Mouse (Mus musculus) naive thymus-derived CD4-positive, alpha-beta T cell, adult 2 months (primary cell): ENCODE data around the gene March5.
"Not testable (repeated sequence)": the region's sequence is repeated elsewhere in the genome, so short reads cannot be mapped to it uniquely, and the experiment has no call there.

ENCODE experiments used
- DNase-seq: peaks from one replicate; pipeline ENCODE4 v3.0.0-alpha.2; 2011; ENCODE audit warnings: low read depth

March5 gene

GRCm38 (mm10) chr19:37208986-37209385 lies 1.6 kb downstream of the March5 start:
- DNase-seq, result peak; percentile 12

- DNase-seq, result peak; percentile 24
Measured at GRCm38 (mm10) chr19:37209467-37210128, 2.3 kb downstream of the March5 start.

GRCm38 (mm10) chr19:37210457-37210856 lies 3.1 kb downstream of the March5 start:
- no peak for DNase-seq

GRCm38 (mm10) chr19:37211416-37211815 lies 4.1 kb downstream of the March5 start:
- DNase-seq, result no peak

GRCm38 (mm10) chr19:37214711-37215110 lies 7.4 kb downstream of the March5 start:
- no peak for DNase-seq

- no peak for DNase-seq
Measured at GRCm38 (mm10) chr19:37225197-37225862, 18.0 kb downstream of the March5 start.

GRCm38 (mm10) chr19:37232598-37232997 lies 25.3 kb downstream of the March5 start:
- not testable (repeated sequence) for DNase-seq

GRCm38 (mm10) chr19:37233561-37234539 lies 26.5 kb downstream of the March5 start:
- no peak for DNase-seq

GRCm38 (mm10) chr19:37235818-37236217 lies 28.5 kb downstream of the March5 start:
- no peak for DNase-seq

- no peak for DNase-seq
Measured at GRCm38 (mm10) chr19:37237306-37237705, 30.0 kb downstream of the March5 start.

GRCm38 (mm10) chr19:37237712-37238437 lies 30.5 kb downstream of the March5 start:
- no peak for DNase-seq

GRCm38 (mm10) chr19:37238651-37239050 lies 31.3 kb downstream of the March5 start:
- DNase-seq, result no peak

GRCm38 (mm10) chr19:37239096-37239495 lies 31.8 kb downstream of the March5 start:
- DNase-seq, result peak; percentile 12

GRCm38 (mm10) chr19:37241201-37241600 lies 33.9 kb downstream of the March5 start:
- DNase-seq, result peak; percentile 23

GRCm38 (mm10) chr19:37242707-37243106 lies 35.4 kb downstream of the March5 start:
- DNase-seq, result no peak

GRCm38 (mm10) chr19:37246859-37247258 lies 39.5 kb downstream of the March5 start:
- no peak for DNase-seq

- no peak for DNase-seq
Measured at GRCm38 (mm10) chr19:37248199-37248598, 40.9 kb downstream of the March5 start.

GRCm38 (mm10) chr19:37252104-37252503 lies 44.8 kb downstream of the March5 start:
- no peak for DNase-seq

GRCm38 (mm10) chr19:37255321-37255720 lies 48.0 kb downstream of the March5 start:
- DNase-seq, result no peak

GRCm38 (mm10) chr19:37262389-37262788 lies 55.0 kb downstream of the March5 start:
- DNase-seq, result no peak

- no peak for DNase-seq
Measured at GRCm38 (mm10) chr19:37263566-37263942, 56.2 kb downstream of the March5 start.
